Mouse (Mus musculus): ENCODE data around the gene Vsx1. TPM values are rescaled to one million over a fixed set of nuclear protein-coding genes. Genes with fewer than 3 reads are reported as not detected.

The Vsx1 gene
- total RNA-seq (2021) = not detected
- long read RNA-seq, experiment 1 = 0 reads
- long read RNA-seq, experiment 2 = 0 reads

DNA sequence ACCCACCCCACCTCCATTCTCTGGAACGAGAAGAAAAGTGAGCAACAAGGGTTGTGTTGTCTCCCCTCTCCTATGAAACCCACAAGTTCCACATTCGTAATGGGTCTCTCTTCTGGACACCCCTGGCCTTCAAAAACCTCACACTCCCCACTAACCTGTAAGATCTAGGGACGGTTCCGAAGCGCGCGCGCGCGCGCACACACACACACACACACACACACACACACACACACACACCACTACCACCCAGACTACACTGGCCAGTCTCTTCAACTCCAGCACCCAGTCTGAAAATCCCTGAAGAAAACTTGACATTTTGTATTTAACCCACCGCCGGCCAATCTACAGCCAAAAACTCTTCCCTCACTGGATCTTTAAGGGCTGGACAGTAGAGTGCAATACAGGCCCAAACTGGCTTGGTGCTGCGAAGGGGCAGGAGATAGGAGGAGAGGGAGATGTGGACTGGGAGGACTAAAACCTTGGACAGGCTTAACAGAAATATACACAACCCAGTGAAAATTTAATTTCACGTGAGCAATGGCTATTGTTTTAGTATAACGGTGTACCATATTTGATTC lies at the start of gene Vsx1:
TSS of gene Vsx1 (minus strand) at position 138 of the 578 bp plus-strand sequence.
- no peak for DNase-seq

DNA sequence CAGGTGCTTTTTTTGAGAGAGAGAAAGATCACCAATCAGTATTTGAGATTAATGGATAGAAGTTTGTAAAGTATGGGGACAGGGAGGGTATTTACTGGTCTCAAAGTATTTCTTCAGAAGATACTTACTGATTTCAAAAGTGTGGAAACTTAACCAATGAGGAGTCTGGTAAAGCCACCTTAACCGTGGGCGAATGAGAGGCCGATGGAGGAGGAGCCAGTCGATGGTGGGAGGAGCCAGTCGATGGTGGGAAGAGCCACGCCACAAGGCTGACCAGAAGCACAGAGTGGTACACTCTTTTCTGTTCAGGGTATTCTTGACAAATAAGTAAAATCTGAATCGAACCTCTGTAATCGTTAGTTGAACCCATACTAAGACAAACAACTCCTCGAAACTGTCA lies 48.7 kb upstream of the Vsx1 start:
- DNase-seq = no peak

DNA sequence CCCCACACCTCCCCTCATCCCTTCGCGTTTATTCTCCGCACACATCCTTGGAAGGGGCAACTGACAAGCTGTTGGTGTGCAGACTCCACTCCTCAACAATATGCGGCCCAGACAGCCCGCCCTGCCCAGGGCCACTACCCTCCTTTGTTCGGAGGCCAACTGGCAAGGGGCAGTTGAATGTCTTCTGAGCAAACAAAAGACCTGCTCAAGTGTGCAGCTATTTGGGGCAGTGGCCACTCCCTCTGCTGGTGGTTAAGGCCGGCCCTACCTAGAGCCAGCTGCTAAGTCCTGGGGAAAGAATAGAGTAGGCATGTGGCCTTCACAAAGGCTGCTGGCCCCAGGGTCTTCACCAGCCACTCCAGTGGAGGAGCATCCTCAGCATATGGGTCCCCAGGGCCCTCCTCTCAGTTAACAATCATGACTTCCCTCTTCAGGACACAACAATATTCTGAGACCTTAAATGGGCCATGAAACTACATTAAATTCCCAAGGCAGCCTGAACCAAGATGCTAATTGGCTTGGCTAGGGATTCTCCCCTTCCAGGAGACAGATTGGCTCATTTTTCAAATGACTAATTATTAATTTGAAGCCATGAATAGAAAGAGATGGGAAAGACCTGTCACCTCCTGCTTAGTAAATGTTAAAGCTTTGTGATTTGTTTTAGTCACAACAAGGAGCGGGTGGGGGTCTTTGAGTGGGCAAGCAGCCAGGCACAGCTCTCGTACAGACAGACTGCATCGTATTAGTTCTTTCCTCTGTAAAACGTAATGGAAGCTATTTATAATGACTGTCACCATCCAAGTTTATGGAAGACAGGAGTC lies 46.8 kb upstream of the Vsx1 start:
- DNase-seq = no peak

DNA sequence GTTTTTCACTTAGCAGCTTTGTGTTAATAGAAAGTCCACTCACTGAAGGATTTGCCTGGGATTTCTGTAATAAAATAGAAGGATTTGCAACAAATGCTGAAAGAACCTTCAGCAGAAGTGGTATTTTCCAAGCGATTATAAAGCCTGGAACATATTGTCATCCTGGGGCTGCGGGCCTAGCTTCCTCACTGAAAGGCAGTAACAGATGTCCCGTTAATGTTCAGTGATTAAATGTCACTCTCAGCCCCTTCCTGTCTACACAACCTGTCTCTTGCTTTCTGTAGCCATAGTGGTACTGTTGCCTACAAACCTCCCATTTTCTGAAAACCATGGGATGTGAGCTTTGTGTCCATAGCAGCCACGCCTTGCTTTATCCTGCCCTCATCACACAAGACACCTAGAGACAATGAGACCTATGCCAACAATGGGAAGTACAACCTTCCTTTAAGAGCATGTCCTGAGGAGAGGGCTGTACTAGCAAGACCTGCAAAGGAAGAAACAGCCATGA lies 23.1 kb upstream of the Vsx1 start:
- no peak for DNase-seq

GRCm38 (mm10) chr2:150691481-150692170 lies 2.5 kb upstream of the Vsx1 start:
- no peak for DNase-seq

DNA sequence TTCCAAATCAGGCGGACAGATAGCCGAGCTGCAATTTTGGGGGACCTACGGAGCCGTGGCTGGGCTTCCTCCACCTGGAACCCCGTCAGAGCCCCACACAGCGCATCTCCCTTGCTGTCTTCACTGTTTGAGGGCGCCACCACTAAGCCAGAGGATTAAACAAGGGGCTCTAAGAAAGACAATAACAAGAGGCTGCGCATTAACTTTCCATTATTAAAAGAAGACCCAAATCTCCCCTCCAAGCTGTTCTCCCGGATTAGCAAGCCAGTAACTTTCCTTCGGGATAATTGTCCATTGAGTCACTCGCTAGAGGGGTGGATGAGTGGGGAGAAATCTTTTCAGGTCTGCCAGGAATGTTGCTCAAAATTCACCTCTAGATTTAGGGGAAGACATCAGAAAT lies 1.1 kb upstream of the Vsx1 start:
- no peak for DNase-seq

GRCm38 (mm10) chr2:150688541-150689186 lies 496 bp downstream of the Vsx1 start:
- DNase-seq = peak; percentile 78

DNA sequence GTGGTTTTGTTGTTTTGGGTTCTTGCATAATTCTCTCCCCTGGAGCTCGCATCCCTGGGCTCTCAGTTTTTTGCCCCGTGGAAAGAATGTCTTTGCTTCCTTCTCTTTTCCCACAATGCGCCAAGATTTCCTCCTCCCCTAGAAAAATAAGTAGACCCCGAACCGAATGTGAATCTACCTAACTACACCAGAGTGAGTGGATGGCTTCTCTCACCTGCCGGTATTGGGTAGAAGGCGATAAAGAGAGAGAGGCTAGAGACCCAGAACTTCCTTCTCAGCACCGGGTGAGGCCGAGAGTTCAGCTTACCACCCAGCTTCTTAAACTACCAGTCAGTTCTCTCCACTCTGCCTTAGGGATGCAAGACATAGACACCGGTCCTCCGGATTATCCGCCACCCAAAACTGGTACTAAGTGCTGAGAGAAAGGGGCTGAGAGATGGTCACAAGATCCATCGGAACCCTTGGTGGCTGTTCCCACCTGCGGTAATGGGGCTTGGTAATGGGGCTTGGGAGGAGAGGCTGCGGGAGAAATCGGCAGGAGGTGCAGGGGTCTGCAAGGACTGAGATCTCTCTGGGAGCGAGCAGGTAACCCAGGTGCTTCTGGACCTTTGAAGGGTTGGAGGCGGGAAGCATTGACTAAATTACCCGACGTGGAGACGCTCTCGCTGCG lies 1.2 kb downstream of the Vsx1 start:
- DNase-seq = no peak

- DNase-seq = no peak
Observed at GRCm38 (mm10) chr2:150685389-150685788, 3.8 kb downstream of the Vsx1 start.

DNA sequence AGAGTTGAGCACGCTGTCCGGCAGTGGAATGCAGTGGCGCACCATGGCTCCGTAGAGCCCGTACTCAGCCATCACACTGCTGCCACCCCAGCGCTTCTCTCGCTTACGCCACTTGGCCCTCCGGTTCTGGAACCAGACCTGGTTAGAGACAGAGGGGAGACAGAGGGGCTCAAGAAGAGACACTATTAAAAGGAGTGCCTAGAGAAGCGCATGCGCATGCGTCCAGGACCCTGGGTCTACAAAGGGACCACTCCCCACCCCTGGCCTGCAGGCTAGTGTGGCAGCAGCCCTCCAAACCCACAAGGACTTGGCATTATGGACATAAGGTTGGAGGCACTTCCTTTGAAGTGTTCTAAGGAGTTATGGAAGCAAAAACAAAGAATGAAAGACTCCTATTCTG lies 4.7 kb downstream of the Vsx1 start:
- DNase-seq = no peak

GRCm38 (mm10) chr2:150681581-150681980 lies 7.6 kb downstream of the Vsx1 start:
- no peak for DNase-seq

- peak; percentile 88 for DNase-seq
Observed at GRCm38 (mm10) chr2:150678392-150678791, 10.8 kb downstream of the Vsx1 start.

DNA sequence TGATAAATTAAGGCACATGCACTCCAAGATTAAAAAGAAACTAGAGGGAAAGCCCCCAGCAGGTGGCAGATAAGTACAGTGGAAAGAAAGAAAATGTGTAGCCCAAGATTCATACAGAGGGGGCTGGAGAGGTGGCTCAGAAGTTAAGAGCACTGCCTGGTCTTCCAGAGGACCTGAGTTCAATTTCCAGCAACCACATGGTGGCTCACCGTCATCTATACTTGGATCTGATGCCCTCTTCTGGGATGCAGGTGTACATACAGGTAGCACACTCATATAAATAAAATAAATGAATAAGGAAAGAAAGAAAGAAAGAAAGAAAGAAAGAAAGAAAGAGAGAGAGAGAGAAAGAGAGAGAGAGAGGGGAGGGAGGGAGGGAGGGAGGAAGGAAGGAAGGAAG lies 13.6 kb downstream of the Vsx1 start:
- DNase-seq = no peak

- peak; percentile 72 for DNase-seq
Observed at GRCm38 (mm10) chr2:150674900-150675299, 14.3 kb downstream of the Vsx1 start.

DNA sequence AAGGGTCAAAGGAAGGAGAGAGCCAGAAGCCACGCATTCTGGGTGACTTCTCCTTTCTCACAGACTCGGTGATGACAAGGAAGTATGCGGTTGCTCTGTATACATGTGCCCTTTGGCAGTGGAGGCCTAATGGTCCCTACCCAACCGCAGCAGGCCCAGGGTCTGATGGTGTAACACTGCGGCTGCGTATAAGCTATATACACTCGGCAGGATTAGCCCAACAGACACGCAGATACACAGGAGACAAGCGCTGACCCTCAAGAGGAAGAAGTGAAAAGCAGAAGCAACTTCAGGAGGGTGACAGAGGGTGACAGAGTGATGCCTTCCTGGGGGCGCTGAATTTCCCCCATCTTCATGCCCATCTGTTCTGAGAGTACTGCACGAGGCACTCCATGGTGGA lies 15.2 kb downstream of the Vsx1 start:
- no peak for DNase-seq

DNA sequence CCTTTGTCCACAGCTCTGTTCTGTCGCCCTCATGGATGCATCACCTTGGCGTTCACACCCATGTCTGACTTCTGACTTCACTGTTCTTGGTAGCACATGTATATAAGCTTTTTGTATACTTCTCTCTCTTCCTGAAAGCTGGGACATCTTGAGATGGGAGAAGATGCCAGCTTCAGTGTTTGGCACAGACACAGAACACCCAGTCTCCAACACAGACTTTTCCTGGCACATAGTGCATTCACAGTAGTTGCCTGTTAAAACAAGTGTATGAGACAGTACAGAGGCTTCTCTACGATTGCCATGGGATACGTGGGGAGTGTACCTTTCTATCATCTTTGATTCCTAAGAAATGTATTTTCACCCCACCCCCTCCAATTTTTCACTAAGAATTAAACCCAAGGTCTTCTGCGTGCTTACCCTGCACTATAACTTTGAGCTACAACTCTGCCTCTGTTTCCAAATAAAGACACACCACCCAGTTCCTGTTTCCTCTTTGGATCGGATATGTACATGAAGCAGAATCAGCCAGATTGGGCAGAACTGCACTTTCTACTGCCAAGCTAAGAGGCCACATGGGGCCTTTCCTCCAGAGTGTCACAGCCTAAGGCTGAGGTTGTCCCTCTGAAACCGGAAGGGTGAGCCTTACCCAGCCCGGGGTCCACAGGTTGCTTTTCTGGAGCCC lies 17.4 kb downstream of the Vsx1 start:
- DNase-seq = no peak

DNA sequence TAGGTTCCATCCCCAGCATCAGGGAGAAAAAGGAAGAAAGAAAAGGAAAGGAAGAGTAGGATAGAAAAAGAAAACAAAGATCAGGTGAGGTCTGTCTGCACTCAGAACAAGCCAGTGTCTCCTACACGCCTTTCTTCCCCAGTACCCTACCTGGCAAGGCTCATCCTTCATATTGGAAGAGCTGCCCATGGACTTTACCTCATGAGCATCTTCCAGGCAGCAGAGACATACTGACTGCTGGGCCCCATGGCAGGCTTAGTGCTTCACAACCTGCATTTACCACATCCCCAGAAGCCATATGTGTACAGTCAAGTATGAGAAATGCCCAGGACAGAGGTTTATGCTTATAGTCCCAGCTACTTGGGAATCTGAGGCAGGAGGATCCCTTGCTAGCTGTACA lies 18.2 kb downstream of the Vsx1 start:
- DNase-seq = no peak

GRCm38 (mm10) chr2:150669454-150670045 lies 19.6 kb downstream of the Vsx1 start:
- no peak for DNase-seq

DNA sequence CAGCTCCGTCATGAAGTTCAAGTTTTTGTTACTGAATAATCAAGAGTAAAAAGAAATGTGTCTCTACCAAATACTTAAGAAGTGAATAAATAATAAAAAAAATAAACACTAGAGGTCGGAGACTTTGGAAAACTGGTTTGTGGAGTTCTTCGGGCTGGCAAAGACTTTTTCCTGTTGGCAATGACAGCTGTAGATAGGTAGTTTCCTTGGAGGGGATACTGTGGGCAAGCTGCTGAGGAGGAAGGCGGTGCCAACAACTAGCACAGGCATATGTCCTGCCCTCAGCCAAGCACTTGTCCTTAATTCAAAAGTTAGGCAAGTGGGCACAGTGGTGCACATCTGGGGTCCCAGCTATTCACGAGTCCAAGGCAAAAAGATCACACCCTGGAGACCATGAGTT lies 20.2 kb downstream of the Vsx1 start:
- no peak for DNase-seq

- DNase-seq = peak; percentile 84
Observed at GRCm38 (mm10) chr2:150667820-150668766, 21.1 kb downstream of the Vsx1 start, which contains the start of gene Acss1. Gene Acss1 (minus strand): TSS chr2:150668500.

Data from adrenal gland, postnatal 10 days (tissue).